Mouse (Mus musculus): Measurements from ENCODE around the gene Slc22a21.

The Slc22a21 gene

DNA sequence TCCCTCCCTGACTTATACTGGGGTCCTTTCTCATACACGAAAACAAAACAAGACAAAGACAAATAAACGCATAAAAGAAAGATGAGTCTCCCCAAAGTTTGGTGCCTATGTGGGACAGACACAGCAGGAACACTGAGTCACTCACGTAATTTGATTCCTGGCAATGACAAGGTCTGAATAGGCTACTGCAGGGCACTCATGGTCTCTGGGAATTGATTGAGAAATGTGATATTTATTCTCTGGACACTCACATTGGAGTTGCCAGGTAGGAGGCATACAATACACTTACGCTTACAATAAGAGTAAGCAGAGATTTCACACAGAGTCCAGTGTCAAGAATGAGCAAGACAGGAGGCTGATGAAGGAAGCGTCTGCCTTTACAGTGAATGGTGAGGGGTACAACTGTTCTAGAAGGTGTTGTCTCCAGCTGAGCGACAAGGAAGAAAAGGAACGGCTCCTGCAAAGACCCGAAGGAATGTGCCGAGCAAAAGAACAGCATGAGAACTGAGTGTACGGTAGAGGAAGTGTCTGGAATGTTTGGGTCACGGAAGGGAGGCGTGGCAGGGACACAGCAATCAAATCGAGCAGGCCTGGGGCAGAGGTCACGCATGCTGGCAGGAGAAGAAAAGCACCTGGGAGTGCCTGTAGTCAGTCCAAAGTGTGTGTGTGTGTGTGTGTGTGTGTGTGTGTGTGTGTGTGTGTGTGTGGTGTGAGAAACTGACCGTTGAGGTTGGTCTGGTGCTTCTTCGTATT lies 76.2 kb downstream of the Slc22a21 start:
- in situ Hi-C loops (cut with MboI, MseI), result no loop called here

DNA sequence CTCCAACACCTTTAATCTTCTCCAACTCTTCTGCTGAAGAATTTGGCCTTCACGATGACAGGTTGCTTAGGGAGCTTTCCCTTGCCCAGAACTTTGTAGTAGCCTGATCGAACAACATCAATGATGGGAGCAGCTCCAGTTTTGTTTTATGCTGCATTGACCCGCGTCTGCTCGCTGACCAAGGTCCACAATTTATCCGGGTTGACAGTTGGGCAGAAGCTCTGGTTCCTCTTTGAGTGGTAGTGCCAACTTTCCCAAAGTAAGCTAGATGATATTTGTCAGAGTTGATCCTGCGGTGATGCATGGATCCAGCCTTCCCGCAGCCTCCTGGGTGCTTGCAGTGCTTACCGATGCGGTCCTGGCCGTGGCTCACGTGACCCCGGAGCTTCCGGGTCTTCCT lies 77.4 kb downstream of the Slc22a21 start:
- in situ Hi-C loops (cut with MboI, MseI), result no loop called here

DNA sequence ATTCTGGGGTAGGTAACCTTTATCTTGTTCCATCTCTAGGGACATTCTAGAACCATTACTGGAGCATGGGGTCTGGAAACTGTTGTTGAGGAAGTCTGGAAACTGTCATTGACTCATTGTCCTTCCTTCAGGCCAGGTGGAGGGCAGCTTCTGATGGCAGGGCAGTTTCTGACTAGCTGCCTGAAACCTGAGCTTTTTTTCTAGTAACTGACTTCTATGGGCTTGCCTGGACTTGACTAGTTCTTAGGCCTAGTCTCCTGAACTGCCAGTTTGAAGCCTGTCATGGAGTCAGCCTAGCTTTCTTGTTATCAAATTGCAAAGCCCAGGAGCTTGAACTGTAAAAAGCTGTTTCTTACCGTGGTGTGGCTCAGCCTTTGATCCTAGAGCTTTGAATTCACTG lies 79.1 kb downstream of the Slc22a21 start:
- in situ Hi-C loops (cut with MboI, MseI), result no loop called here

DNA sequence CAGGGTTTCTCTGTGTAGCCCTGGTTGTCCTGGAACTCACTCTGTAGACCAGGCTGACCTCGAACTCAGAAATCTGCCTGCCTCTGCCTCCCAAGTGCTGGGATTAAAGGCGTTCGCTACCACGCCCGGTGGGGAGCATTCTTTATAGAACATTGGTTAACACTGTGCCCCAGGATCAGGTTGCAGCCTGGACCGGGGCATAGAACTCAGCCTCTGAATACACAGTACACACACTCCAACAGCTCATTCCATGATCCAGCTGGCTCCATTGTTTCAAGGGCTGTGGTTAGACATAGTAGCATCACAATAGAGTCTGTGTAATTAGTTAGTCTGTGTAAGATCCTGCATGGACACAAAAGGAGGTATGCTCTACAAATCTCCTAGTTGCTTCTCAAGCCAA lies 80.2 kb downstream of the Slc22a21 start:
- in situ Hi-C loops (cut with MboI, MseI), result no loop called here
